Mouse (Mus musculus): ENCODE results near the gene Gpr3. TPM values are rescaled to one million over a fixed set of nuclear protein-coding genes. Genes with fewer than 3 reads are reported as not detected.

Gene Gpr3
- total RNA-seq (2021) = not detected
- long read RNA-seq, experiment 1 = 0 reads
- long read RNA-seq, experiment 2 = 0 reads

GRCm38 (mm10) chr4:133211751-133212561, at the start of gene Gpr3, which contains the start of gene Cd164l2:
Gpr3 (minus strand) TSS chr4:133212536.
Cd164l2 (plus strand) TSS chr4:133212131.
- no peak for DNase-seq

DNA sequence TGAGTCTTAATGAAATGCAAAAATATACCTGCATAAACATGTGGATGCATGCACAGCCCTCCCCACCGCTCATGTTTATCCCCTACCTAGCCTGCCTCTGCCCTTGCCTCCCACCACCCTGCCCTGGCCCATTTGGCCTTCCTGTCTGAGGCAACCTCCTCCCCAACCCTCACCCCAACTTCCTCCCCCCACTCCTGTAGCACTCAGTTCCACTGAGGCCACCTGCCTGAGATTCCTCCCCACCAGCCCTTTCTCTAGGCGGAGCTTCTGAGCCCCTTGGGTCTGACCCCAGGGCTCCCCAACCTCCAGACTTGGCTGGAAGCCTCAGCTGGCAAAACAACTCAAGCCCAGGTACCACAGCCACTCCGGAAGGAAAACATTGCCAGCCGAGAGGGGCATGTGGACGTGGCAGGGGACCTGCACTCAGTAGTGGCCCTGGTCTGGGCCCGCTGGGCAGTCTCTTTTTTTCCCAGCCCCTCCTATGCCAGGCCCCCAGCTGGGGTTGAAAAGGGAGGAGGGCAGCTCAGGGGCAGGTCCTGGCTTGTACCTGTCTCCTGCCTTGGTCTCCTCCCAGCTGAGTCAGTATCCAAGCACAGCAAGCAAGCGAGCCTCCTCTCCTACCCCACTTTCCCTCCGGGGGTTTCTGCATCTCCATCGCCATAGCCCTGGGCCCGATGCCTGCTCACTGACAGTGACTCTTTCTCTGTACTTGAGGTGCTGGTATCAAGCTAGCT, 49.5 kb upstream of the Gpr3 start:
- no peak for DNase-seq

DNA sequence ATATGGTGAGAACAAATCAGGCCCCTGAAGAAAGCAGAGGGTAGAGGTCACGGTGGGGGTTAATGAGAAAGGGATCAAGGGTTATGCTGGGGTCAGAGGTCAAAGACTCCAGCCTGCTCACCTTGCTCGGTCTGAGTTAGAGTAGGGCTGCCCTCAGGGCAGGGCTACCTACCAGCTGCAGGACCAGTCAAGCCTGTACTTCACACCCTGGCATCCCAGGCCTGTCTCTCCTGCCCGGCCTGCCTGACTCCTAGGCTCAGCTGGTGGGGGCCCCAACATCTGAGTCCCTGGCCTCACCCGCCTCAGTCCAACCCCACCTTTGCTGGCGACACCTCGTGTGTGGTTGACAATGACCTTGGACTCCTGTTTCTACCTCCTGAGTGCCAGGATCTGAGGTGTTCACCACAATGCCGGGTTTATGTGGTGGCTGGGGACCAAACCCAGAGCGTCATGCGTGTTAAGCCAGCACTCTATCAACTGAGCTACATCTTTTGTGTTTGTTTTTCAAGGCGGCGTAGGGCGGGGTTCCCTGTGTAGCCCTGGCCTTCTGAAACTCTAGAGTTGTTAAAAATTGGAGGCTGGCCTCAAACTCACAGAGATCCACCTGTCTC, 45.6 kb upstream of the Gpr3 start:
- no peak for DNase-seq

DNA sequence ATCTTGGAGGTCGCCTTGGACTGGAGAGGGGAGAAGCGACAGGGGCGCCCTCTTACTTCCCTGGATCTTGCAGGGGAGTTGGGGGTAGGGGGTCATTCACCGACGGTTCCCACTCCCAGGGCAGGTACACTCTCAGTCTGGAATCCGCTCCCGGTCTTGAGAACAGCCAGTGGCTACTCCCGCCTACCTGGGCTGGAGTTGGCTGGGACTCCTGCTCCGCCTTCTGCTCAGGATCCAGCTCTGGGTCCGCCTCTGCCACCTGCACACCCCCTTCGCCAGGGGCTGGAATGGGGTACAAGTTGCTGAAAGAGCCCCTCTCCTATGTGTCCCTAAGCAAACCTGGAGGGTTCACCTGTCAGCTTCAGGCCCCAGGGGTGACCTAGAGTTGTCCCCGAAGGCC, 44.9 kb upstream of the Gpr3 start:
- DNase-seq = no peak

GRCm38 (mm10) chr4:133256820-133257219, 44.5 kb upstream of the Gpr3 start:
- DNase-seq = no peak

- no peak for DNase-seq
Measured at GRCm38 (mm10) chr4:133255392-133255791, 43.1 kb upstream of the Gpr3 start.

DNA sequence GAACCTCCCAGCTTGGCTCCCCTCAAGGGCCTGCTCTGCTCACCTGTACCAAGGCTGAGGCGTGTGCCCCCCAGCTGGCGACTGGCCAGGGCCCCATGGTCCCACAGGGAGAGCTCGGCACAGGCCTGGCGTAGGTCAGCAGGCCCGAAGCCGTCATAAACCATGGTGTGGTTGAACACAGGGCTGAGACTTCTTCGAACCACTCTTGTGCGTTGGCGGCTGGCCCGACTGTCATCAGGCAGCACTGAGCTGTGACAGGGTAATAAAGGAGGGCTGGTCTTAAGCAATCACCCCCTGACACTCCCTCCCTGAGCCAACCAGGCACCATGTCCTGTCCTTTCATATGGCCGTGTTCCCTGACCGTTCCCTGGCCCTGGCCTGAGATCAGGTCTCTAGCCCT, 41.1 kb upstream of the Gpr3 start:
- no peak for DNase-seq

DNA sequence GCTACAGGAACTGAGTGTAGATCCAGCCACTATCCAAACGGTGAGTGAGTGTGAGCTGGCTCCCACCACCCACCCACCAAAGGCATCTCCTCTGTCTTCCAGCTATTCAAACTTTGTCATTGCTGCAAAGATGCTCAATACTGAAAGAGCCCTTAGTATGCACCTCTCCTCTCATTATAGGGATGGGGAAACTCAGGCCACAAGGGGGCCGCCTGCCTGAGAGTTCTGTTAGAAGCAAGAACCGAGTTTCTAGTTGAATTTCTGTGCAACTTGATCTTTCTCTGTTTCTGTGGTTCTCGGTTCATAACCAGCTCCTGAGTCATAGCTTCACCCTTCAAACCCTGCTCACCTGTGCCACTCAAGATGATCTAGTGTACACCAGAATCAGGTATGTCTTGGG, 39.8 kb upstream of the Gpr3 start:
- DNase-seq = no peak

- peak; percentile 31 for DNase-seq
Measured at GRCm38 (mm10) chr4:133251214-133251613, 38.9 kb upstream of the Gpr3 start.

GRCm38 (mm10) chr4:133250609-133251008, 38.3 kb upstream of the Gpr3 start:
- DNase-seq = peak; percentile 82

- no peak for DNase-seq
Measured at GRCm38 (mm10) chr4:133247806-133248449, 35.6 kb upstream of the Gpr3 start.

GRCm38 (mm10) chr4:133247072-133247471, 34.7 kb upstream of the Gpr3 start:
- DNase-seq = peak; percentile 68

- DNase-seq = no peak
Measured at GRCm38 (mm10) chr4:133244289-133244688, 32.0 kb upstream of the Gpr3 start.

GRCm38 (mm10) chr4:133243538-133243937, 31.2 kb upstream of the Gpr3 start:
- no peak for DNase-seq

- DNase-seq = no peak
Measured at GRCm38 (mm10) chr4:133242710-133243109, 30.4 kb upstream of the Gpr3 start.

DNA sequence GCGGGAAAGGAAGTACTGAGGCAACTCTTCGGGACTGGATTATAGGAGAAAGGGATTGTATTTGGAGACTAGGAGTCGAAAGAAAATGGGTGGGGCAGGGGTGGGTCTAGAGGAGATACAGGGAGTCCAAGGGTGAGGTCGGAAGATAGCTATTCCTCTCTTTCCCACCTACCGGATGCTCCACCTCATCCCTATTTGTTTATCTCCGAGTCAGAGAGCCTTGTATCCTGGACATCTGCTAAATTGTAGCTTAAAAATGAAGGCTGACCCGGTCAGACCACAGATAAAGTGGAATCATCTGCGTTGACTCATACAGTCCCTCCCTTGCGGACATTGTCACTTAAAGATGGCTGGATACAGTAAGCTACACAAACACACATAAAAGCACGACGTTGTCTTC, 29.6 kb upstream of the Gpr3 start:
- DNase-seq = no peak

DNA sequence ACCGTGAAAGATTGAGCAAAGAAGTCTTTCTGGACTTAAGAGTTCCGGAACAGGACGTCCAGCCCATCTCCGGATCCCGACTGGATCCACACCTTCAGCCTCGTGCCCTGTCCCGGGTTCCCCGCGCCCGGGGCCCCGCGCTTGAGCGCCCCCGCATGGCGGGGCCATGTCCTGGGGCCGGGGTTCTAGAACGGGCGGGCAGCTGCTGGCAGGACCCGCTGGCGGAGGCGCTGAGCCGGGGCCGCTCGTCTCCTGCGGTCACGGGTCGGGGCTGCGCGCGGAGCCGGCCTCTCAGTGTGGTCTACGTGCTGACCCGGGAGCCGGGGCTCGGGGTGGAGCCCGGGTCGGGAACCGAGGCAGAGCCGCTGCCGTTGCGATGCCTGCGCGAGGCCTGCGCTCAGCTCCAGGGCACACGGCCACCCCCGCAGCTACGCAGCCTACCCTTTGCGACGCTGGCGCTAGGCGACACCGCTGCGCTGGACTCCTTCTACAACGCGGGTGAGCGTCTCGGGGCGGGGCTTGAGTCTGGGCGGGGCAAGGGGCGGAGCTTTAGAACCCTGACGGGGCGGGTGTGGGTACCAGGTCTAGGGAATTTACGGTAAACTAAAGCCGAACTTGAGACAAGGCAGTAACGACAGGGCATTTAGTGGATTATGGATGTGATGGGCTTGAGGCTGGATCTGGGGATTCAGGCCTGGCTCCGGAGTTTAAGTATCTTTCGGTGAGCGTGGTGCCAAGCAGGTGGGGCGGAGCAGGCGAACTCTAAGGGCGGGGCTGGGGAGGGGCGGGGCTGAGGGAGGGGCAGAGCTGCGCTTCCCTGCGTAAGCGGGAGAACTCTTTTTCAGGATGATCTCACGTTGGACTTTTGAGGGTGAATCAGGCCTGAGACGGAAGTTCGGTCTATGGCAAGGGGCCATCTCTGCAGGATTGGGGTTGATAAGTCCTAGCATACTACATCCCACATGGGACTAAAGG, 28.9 kb upstream of the Gpr3 start:
- peak; percentile 90 for DNase-seq

DNA sequence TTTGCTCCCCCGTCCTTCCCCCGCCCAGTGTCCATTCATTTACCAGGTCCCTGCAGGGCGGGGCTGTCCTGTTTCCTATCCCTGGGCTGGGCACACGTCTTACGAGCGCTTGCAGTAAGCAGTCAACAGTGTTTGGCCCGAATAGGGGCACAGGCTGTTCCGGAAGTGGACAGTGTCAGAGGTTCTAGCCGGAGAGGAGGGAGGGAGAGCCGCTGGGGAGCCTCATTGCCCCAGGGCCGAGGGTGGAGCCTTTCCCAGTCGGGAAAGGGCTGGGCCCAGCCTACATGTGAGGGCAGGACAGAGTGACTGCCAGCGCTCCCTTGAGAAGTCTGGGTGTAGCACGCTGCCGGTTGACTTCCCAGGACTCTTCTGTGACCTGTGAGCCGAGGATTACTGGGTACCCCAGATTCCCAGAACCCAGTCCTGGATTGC, 28.2 kb upstream of the Gpr3 start, which contains the start of gene Map3k6:
TSS of gene Map3k6 (plus strand) at position 329 of the 432 bp plus-strand sequence.
- peak; percentile 95 for DNase-seq

- no peak for DNase-seq
Measured at GRCm38 (mm10) chr4:133237911-133238310, 25.6 kb upstream of the Gpr3 start.

GRCm38 (mm10) chr4:133235415-133235814, 23.1 kb upstream of the Gpr3 start:
- no peak for DNase-seq

- DNase-seq = no peak
Measured at GRCm38 (mm10) chr4:133234771-133235170, 22.4 kb upstream of the Gpr3 start.

Measured in gastrocnemius, postnatal 25 days (tissue).